Mouse (Mus musculus) thymus, adult 2 months (tissue): ENCODE measurements around the gene Aldh1l1. TPM values are rescaled to one million over a fixed set of nuclear protein-coding genes. Genes with fewer than 3 reads are reported as not detected.

Experiments used
- DNase-seq: peaks from one replicate; pipeline ENCODE4 v3.0.0; 2021
- H3K27ac ChIP-seq: fragments of 200-500 bp; 2 replicates; pipeline ENCODE4 v1.5.1; 2012; ENCODE audit warnings: low read length, control low read depth; ENCODE audit not compliant: control insufficient read depth, insufficient read depth
- H3K27me3 ChIP-seq: fragments of 200-500 bp; 2 replicates; pipeline ENCODE4 v1.6.1; 2012; ENCODE audit warnings: mild to moderate bottlenecking, low read length, moderate library complexity, mixed read lengths; ENCODE audit not compliant: control insufficient read depth, insufficient read depth
- H3K36me3 ChIP-seq: fragments of 200-500 bp; 2 replicates; pipeline ENCODE4 v1.6.1; 2012; ENCODE audit warnings: mild to moderate bottlenecking, low read length, moderate library complexity; ENCODE audit not compliant: control insufficient read depth, insufficient read depth
- H3K4me1 ChIP-seq: fragments of 200-500 bp; replicated peaks from 2 replicates; pipeline ENCODE4 v1.6.1; 2012; ENCODE audit warnings: low read length; ENCODE audit not compliant: control insufficient read depth, insufficient read depth
- H3K4me3 ChIP-seq: fragments of 200-500 bp; 2 replicates; pipeline ENCODE4 v1.5.1; 2012; ENCODE audit warnings: mild to moderate bottlenecking, low read length, control low read depth, moderate library complexity; ENCODE audit not compliant: control insufficient read depth, insufficient read depth
- CTCF ChIP-seq: fragments of 200-500 bp; IDR thresholded peaks from 2 replicates; pipeline ENCODE4 v1.5.1; 2012; ENCODE audit warnings: mild to moderate bottlenecking, control low read depth, low read length, moderate library complexity, borderline replicate concordance; ENCODE audit not compliant: control insufficient read depth, poor library complexity, insufficient read depth; ENCODE audit errors: extremely low read depth
- POLR2A ChIP-seq: fragments of 200-500 bp; IDR thresholded peaks from 2 replicates; pipeline ENCODE4 v1.6.1; 2012; ENCODE audit warnings: mild to moderate bottlenecking, low read length, control low read depth, moderate library complexity; ENCODE audit not compliant: control insufficient read depth, poor library complexity, insufficient read depth; ENCODE audit errors: extremely low read depth
- WGBS: fragments of 180-500 bp; shearing (Covaris S2); methylation state at CpG from one replicate; pipeline ENCODE4 v1.1.7; 2018; 5-methylcytosine and 5-hydroxymethylcytosine counted together
- polyA plus RNA-seq: library from polyadenylated mRNA; depleted of rRNA; stranded (reverse); fragments of >200 nt; gene quantifications from 2 replicates; pipeline ENCODE4 v1.2.3, GENCODE M21; 2012; rRNA removed

The Aldh1l1 gene
- polyA plus RNA-seq, 1 experiment = 14.8 TPM

DNA sequence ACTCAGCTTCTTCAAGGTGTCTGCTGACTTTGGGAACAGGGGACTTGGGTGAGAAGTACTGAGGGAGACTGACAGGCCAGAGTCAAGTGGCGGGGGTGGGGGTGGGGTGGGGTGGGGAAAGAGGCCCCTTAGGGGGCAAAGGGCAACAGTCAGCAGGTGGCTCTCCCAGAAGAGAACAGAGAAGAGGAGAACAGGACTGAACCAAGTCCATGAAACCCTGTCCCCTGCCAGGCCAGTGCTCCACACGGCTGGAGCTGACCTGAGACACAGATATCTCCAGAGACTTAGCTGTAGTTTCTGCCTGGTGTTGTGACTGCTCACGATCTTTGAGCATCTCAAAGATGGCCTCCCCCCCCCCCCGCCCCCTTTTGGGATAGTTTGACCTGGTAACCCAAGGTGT is 163.1 kb downstream of the Aldh1l1 start:
- no peak for DNase-seq
- no peaks in the 10 kb centered on the region for H3K36me3 ChIP-seq
- 0 out of 2 replicates have a peak, but pooled peaks cover 2% of the 10 kb centered on the region for H3K4me1 ChIP-seq
- 87% methylated on average over 4 of the region's 4 CpGs for WGBS
- TF ChIP-seq POLR2A (no peak), CTCF (no peak)
- H3K4me3 ChIP-seq = no peak overlapping the region
- H3K27me3 ChIP-seq = no peaks in the 10 kb centered on the region
- no peak overlapping the region for H3K27ac ChIP-seq

Other genes with a start within 250 kb of the Aldh1l1 start
- not detected in 2 replicates for gene Vmn1r54, start 240.1 kb upstream of the Aldh1l1 start, polyA plus RNA-seq
- gene BC048671, start 185.2 kb upstream of the Aldh1l1 start, polyA plus RNA-seq = not detected in 2 replicates
- 0.50 and 0.57 TPM in 2 replicates for gene Chst13, start 161.2 kb upstream of the Aldh1l1 start, polyA plus RNA-seq
- 0.09 and 1.1 TPM in 2 replicates for gene Uroc1, start 153.1 kb upstream of the Aldh1l1 start, polyA plus RNA-seq
- 42.9 and 66.5 TPM in 2 replicates for gene Zxdc, start 116.9 kb upstream of the Aldh1l1 start, polyA plus RNA-seq
- 0.05 and 0.26 TPM in 2 replicates for gene Cfap100, start 57.6 kb upstream of the Aldh1l1 start, polyA plus RNA-seq
- gene Klf15, start 23.9 kb upstream of the Aldh1l1 start, polyA plus RNA-seq = 18.6 and 23.8 TPM in 2 replicates
- 9.6 and 12.3 TPM in 2 replicates for gene Slc41a3, start 118.3 kb downstream of the Aldh1l1 start, polyA plus RNA-seq